Mouse (Mus musculus): ENCODE results near the gene Alox5.
"Not testable (repeated sequence)": the region's sequence is repeated elsewhere in the genome, so short reads cannot be mapped to it uniquely, and the experiment has no call there.

Gene Alox5

GRCm38 (mm10) chr6:116460544-116461283 is at the start of gene Alox5:
Gene Alox5 (minus strand): TSS chr6:116461178.
- peak in 1 of 2 experiments; percentile 34 for DNase-seq (ENCODE audit: low spot score in 2 of 2)

- not testable (repeated sequence) for DNase-seq (ENCODE audit: low spot score in 2 of 2)
These were observed 45.5 kb upstream of the Alox5 start, which contains the start of gene Olfr212 for GRCm38 (mm10) chr6:116506302-116507003. Gene Olfr212 (plus strand): TSS chr6:116506516.

GRCm38 (mm10) chr6:116495960-116496359 is 35.0 kb upstream of the Alox5 start:
- no peak for DNase-seq (ENCODE audit: low spot score in 2 of 2)

GRCm38 (mm10) chr6:116493742-116494141 is 32.8 kb upstream of the Alox5 start:
- no peak for DNase-seq (ENCODE audit: low spot score in 2 of 2)

GRCm38 (mm10) chr6:116488791-116489190 is 27.8 kb upstream of the Alox5 start, which contains the start of gene Olfr211:
Gene Olfr211 (plus strand): TSS chr6:116489091.
- DNase-seq (ENCODE audit: low spot score in 2 of 2), result no peak

- DNase-seq (ENCODE audit: low spot score in 2 of 2), result no peak
These were observed 25.9 kb upstream of the Alox5 start for GRCm38 (mm10) chr6:116486833-116487232.

GRCm38 (mm10) chr6:116485081-116485480 is 24.1 kb upstream of the Alox5 start:
- no peak for DNase-seq (ENCODE audit: low spot score in 2 of 2)

- DNase-seq (ENCODE audit: low spot score in 2 of 2), result no peak
These were observed 7.1 kb upstream of the Alox5 start for GRCm38 (mm10) chr6:116468081-116468480.

GRCm38 (mm10) chr6:116459232-116459631 is 1.7 kb downstream of the Alox5 start:
- no peak for DNase-seq (ENCODE audit: low spot score in 2 of 2)

GRCm38 (mm10) chr6:116458728-116459127 is 2.2 kb downstream of the Alox5 start:
- DNase-seq (ENCODE audit: low spot score in 2 of 2), result no peak

GRCm38 (mm10) chr6:116456482-116456881 is 4.5 kb downstream of the Alox5 start:
- DNase-seq (ENCODE audit: low spot score in 2 of 2), result no peak

- DNase-seq (ENCODE audit: low spot score in 2 of 2), result no peak
These were observed 5.2 kb downstream of the Alox5 start for GRCm38 (mm10) chr6:116455781-116456180.

- DNase-seq (ENCODE audit: low spot score in 2 of 2), result no peak
These were observed 20.1 kb downstream of the Alox5 start for GRCm38 (mm10) chr6:116440849-116441248.

GRCm38 (mm10) chr6:116440447-116440846 is 20.5 kb downstream of the Alox5 start:
- no peak for DNase-seq (ENCODE audit: low spot score in 2 of 2)

GRCm38 (mm10) chr6:116439531-116439930 is 21.4 kb downstream of the Alox5 start:
- DNase-seq (ENCODE audit: low spot score in 2 of 2), result no peak

GRCm38 (mm10) chr6:116438864-116439263 is 22.1 kb downstream of the Alox5 start:
- peak in 1 of 2 experiments; percentile 3 for DNase-seq (ENCODE audit: low spot score in 2 of 2)

- DNase-seq (ENCODE audit: low spot score in 2 of 2), result no peak
These were observed 32.7 kb downstream of the Alox5 start for GRCm38 (mm10) chr6:116428282-116428681.

GRCm38 (mm10) chr6:116427552-116427951 is 33.4 kb downstream of the Alox5 start:
- no peak for DNase-seq (ENCODE audit: low spot score in 2 of 2)

- peak in 1 of 2 experiments; percentile 41 for DNase-seq (ENCODE audit: low spot score in 2 of 2)
These were observed 37.3 kb downstream of the Alox5 start for GRCm38 (mm10) chr6:116423664-116424063.

GRCm38 (mm10) chr6:116422991-116423390 is 38.0 kb downstream of the Alox5 start:
- DNase-seq (ENCODE audit: low spot score in 2 of 2), result no peak

GRCm38 (mm10) chr6:116420271-116420670 is 40.7 kb downstream of the Alox5 start:
- DNase-seq (ENCODE audit: low spot score in 2 of 2), result no peak

GRCm38 (mm10) chr6:116419699-116420098 is 41.3 kb downstream of the Alox5 start:
- no peak for DNase-seq (ENCODE audit: low spot score in 2 of 2)

- no peak for DNase-seq (ENCODE audit: low spot score in 2 of 2)
These were observed 42.5 kb downstream of the Alox5 start for GRCm38 (mm10) chr6:116418487-116418886.
